Mouse (Mus musculus) hindbrain, embryonic 12.5 days (tissue): ENCODE measurements at regions not wholly inside any gene's neighbourhood (a gene's known extent, or its start where the extent isn't known, plus 50 kb on each side); places are given as distances from the start of the nearest gene placed in this dataset.

Source experiments
- ATAC-seq: fragments of 200-750 bp; cut with Nextera tagmentation; 2 replicates; pipeline ENCODE4 v1.8.0; 2017; ENCODE audit warnings: moderate TSS enrichment; ENCODE audit not compliant: low FRiP score
- H3K27ac ChIP-seq: fragments of 300-500 bp; sonication (generic); 2 replicates; pipeline ENCODE4 v1.5.1; 2016; ENCODE audit warnings: mild to moderate bottlenecking
- H3K27me3 ChIP-seq: fragments of 300-500 bp; sonication (generic); 2 replicates; pipeline ENCODE4 v1.6.1; 2016; ENCODE audit warnings: mild to moderate bottlenecking
- H3K36me3 ChIP-seq: fragments of 300-500 bp; sonication (generic); 2 replicates; pipeline ENCODE4 v1.6.1; 2016; ENCODE audit warnings: mild to moderate bottlenecking
- H3K4me1 ChIP-seq: fragments of 300-500 bp; sonication (generic); 2 replicates; pipeline ENCODE4 v1.6.1; 2016
- H3K4me2 ChIP-seq: fragments of 300-500 bp; sonication (generic); replicated peaks from 2 replicates; pipeline ENCODE4 v1.6.1; 2016; ENCODE audit warnings: mild to moderate bottlenecking
- H3K4me3 ChIP-seq: fragments of 300-500 bp; sonication (generic); 2 replicates; pipeline ENCODE4 v1.5.1; 2016; ENCODE audit warnings: mild to moderate bottlenecking
- H3K9ac ChIP-seq: fragments of 300-500 bp; sonication (generic); 2 replicates; pipeline ENCODE4 v1.6.1; 2016; ENCODE audit warnings: mild to moderate bottlenecking, moderate library complexity
- H3K9me3 ChIP-seq: fragments of 300-500 bp; sonication (generic); replicated peaks from 2 replicates; pipeline ENCODE4 v1.6.1; 2016; ENCODE audit warnings: mild to moderate bottlenecking
- whole genome bisulfite sequencing: fragments of 180-500 bp; shearing (Covaris S2); methylation state at CpG from one replicate; pipeline ENCODE4 v1.1.7; 2016; 5-methylcytosine and 5-hydroxymethylcytosine counted together

DNA sequence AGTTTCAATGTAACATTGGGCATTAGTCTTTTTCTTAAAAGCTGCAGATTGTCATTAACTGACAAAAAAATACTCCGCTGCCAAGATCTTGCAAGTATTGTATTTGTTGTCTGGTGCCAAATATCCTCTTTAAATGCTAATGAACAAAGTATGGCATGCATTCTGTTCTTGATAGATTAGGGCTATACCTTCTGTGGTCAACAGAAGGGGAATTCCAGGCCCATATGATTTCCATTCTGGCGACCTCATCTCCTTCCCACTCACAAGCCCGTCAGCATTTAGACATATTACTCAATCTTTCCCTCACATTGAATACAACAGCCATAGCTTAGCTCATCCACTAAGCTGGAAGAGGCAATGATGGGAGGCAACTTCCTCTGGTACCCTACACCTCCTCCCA is 272.8 kb upstream of the Dach1 start:
- WGBS = 86% methylated on average over 3 of the region's 3 CpGs
- no peak overlapping the region for H3K4me2 ChIP-seq
- H3K4me3 ChIP-seq = no peak overlapping the region
- no peak for ATAC-seq
- no peaks in the 10 kb centered on the region for H3K36me3 ChIP-seq
- no peak overlapping the region for H3K9ac ChIP-seq
- no peaks in the 10 kb centered on the region for H3K4me1 ChIP-seq
- H3K27me3 ChIP-seq = no peaks in the 10 kb centered on the region
- no peak overlapping the region for H3K27ac ChIP-seq
- H3K9me3 ChIP-seq = no peaks in the 10 kb centered on the region

DNA sequence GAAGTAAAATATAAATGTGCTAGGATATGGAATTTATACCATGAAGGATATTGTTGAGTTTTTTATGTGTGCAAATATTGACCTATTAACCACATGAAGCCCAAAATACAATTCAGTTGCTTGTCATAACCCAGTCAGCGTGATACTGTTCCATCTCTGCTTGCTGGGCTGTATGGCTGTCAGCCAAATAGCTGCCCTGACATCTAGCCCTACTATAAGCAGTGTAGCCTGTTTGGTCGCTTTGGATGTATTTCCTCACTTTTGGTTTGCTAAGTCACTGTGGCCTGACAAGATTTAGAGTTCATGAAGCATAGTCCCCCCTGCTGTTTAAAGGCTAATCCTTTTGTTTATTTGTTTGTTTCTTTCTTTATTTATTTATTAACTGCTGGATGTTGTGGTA is 272.4 kb upstream of the Dach1 start:
- H3K9ac ChIP-seq = no peak overlapping the region
- no peaks in the 10 kb centered on the region for H3K4me1 ChIP-seq
- ATAC-seq = no peak
- H3K27me3 ChIP-seq = no peaks in the 10 kb centered on the region
- H3K9me3 ChIP-seq = no peaks in the 10 kb centered on the region
- no peak overlapping the region for H3K27ac ChIP-seq
- no peak overlapping the region for H3K4me2 ChIP-seq
- H3K36me3 ChIP-seq = no peaks in the 10 kb centered on the region
- 72% methylated on average over 2 of the region's 2 CpGs for WGBS
- no peak overlapping the region for H3K4me3 ChIP-seq

DNA sequence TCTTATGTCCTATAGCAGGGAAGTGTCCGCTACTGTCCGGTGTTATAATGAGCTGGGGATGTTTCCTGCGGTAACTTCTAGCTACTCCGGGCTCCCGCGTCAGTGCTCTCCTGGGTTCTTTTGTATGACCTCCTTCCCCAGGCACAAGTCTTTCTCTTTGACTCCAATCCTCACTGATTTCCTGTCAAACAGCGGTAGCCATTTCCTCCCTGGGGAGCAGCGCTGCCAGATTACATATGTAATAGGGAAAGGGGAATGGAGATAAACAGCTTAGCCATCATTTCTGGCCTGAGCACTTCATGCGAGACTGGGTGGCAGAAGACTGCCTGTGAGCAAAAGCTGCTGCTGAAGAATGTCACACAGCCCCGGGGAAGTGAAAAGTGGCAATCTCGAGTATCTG is 262.4 kb upstream of the Dach1 start:
- no peak overlapping the region; the same call in 1 of the 2 replicates for H3K4me2 ChIP-seq
- no peaks in the 10 kb centered on the region for H3K36me3 ChIP-seq
- 56% methylated on average over 11 of the region's 11 CpGs for WGBS
- H3K27ac ChIP-seq = no peak overlapping the region
- no peaks in the 10 kb centered on the region for H3K9me3 ChIP-seq
- no peak overlapping the region for H3K9ac ChIP-seq
- H3K4me3 ChIP-seq = no peak overlapping the region
- no peaks in the 10 kb centered on the region for H3K27me3 ChIP-seq
- H3K4me1 ChIP-seq = 0 out of 2 replicates have a peak, but pooled peaks cover 4% of the 10 kb centered on the region
- ATAC-seq = no peak

DNA sequence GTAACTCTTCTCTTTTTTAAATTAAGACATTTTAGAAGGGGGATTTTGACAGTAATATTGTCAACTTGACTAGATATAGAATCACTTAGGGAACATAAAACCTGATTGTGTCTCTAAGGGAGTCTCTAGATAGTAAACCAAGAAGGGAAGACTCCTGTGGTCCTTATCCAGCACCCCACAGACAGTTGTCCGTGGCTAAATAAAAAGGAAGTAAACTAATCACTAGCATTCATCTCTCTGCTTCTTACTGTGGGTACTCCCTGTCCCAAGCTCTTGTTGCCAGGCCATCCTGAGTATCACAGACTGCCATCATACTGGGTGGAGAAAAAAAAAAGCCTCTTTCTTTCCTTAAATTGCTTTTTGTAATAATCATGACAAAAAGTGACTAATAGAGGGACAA is 248.2 kb upstream of the Dach1 start:
- H3K4me2 ChIP-seq = no peak overlapping the region
- WGBS = 66% methylated on average over 1 of the region's 1 CpGs
- ATAC-seq = no peak
- no peak overlapping the region for H3K9ac ChIP-seq
- H3K27ac ChIP-seq = no peak overlapping the region
- no peaks in the 10 kb centered on the region for H3K27me3 ChIP-seq
- no peaks in the 10 kb centered on the region for H3K4me1 ChIP-seq
- no peak overlapping the region for H3K4me3 ChIP-seq
- H3K9me3 ChIP-seq = no peaks in the 10 kb centered on the region
- H3K36me3 ChIP-seq = no peaks in the 10 kb centered on the region

DNA sequence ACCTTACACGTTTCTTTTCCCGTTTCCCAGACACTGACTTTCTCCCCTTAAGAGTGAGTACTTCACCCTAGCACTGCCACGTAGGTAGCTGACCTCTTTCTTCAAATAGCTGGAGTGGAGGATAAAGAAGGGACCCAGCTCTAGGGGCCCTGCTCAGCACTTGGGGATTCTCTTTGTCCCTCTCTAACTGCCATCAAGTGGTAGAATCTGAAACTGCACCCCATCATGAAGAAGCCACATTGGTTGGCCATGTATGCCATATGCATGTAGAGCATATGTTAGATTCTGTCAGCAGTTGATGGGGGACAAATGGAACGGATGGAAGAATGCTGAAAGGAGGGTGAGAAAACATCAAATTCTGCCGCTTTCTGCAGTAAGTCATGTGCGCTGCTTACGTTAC is 244.6 kb upstream of the Dach1 start:
- H3K4me3 ChIP-seq = no peak overlapping the region
- no peaks in the 10 kb centered on the region for H3K4me1 ChIP-seq
- no peaks in the 10 kb centered on the region for H3K9me3 ChIP-seq
- H3K4me2 ChIP-seq = no peak overlapping the region
- ATAC-seq = no peak
- no peak overlapping the region for H3K27ac ChIP-seq
- no peaks in the 10 kb centered on the region for H3K27me3 ChIP-seq
- no peak overlapping the region for H3K9ac ChIP-seq
- WGBS = 62% methylated on average over 7 of the region's 7 CpGs
- H3K36me3 ChIP-seq = no peaks in the 10 kb centered on the region

DNA sequence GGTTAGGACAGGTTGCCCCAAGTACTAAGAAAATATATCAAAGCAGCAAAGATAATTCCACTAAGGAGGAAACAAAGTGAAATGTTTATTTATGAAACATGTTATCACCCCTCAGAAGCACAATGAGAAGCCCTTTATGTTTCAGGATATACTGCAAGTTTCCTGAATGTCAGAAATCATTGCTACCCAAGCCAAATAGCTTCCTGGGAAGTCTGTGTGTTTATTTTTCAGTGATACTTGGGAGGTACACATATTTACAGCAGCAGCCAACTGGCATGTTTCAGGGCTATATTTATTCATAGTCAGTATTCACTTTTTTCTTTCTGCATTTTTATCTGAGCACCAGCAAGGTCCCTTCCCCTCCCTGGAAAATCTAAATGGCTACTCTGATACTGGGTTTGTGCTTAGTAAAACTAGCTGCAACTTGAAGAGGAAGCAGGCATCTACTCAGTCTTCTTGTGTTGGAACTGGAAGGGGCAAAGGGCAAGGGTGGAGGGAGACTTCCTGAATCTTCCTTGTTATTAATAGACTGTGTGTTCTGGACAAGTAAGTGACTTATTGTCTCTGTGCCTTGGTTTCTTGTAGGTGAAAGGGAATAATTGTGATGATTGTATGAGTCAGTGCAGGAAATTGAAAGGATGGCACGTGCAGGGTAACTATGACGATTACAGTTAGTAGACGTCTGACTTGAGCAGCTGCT is 236.5 kb upstream of the Dach1 start:
- Histone ChIP-seq H3K4me1 (no peaks in the 10 kb centered on the region), H3K27ac (no peak overlapping the region), H3K9ac (no peak overlapping the region), H3K4me3 (no peak overlapping the region), H3K4me2 (no peak overlapping the region), H3K27me3 (no peaks in the 10 kb centered on the region), H3K9me3 (no peaks in the 10 kb centered on the region), H3K36me3 (no peaks in the 10 kb centered on the region)
- ATAC-seq = no peak
- 78% methylated on average over 3 of the region's 3 CpGs for WGBS

DNA sequence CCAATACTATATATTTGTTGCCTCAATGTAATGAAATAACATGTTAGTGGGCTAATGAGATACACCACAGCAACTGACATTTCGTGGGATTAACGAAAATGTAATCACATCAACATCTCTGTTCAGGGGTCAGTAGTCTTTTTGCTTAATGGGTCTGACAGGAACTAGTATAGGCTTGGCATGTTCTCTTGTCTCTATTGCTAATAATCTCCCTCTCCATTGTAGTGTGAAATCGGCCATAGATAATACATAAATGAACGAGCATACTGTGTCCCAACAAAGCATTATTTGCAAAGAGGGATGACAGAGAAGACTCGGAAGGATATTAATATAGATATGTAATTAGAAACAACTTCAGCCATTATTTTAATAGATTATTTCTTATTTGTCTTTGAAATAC is 234.5 kb upstream of the Dach1 start:
- H3K9ac ChIP-seq = no peak overlapping the region
- no peaks in the 10 kb centered on the region for H3K4me1 ChIP-seq
- no peaks in the 10 kb centered on the region for H3K27me3 ChIP-seq
- H3K36me3 ChIP-seq = no peaks in the 10 kb centered on the region
- 87% methylated on average over 5 of the region's 5 CpGs for WGBS
- ATAC-seq = no peak
- H3K27ac ChIP-seq = no peak overlapping the region
- no peak overlapping the region for H3K4me2 ChIP-seq
- H3K4me3 ChIP-seq = no peak overlapping the region
- H3K9me3 ChIP-seq = no peaks in the 10 kb centered on the region

DNA sequence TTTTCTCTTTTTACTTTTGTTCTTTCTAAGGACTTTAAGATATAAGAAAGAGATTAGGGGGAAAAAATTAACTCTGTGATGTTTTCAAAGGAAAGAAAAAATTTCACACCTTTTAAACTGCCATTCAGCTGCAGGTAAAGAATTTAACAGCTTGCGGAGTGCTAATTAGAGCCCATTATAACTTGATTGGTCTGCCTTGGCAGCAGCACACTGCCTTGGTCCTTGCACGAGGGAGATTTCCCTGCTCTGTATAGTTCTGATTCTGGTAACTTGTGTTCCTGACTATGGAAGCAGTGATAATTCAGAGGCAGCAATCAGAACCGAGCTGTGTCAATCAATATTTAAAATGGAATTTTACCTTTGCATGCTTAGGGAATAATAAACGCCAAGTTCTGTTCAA is 218.3 kb upstream of the Dach1 start:
- no peak overlapping the region for H3K9ac ChIP-seq

More for the DNA sequence above, 218.3 kb upstream of the Dach1 start:
- Histone ChIP-seq H3K27ac (no peak overlapping the region), H3K4me3 (no peak overlapping the region), H3K36me3 (no peaks in the 10 kb centered on the region), H3K4me2 (no peak overlapping the region), H3K9me3 (no peaks in the 10 kb centered on the region), H3K4me1 (no peaks in the 10 kb centered on the region), H3K27me3 (no peaks in the 10 kb centered on the region)
- no peak for ATAC-seq
- 71% methylated on average over 4 of the region's 4 CpGs for WGBS
